Mouse (Mus musculus): ENCODE results near the gene Abcd3.

DNA sequence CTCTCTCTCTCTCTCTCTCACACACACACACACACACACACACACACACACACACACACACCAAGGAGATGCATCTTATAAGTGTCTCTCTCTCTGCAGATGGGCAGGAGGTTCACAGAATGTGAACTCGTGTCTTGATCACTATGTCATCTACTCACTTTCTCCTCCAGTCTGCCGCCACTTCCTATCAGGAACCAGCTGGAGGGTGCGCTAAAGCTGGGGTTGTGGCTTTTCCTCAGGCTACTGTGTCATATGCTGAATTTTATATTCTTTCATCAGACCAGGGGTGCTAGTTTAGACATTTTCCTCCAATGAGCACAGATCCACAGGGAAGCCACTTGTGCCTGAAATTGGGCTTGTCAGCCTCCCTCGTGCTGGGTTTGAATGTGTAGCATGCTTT, 85.4 kb downstream of the Abcd3 start:
- no peak for TF ChIP-seq POLR2A (IDR thresholded peaks at IDR 0.05; ENCODE audit: insufficient read length, low read depth)
- TF ChIP-seq MAX (IDR thresholded peaks at IDR 0.05; ENCODE audit: low read depth): no peak
- TF ChIP-seq POLR2AphosphoS2 (IDR thresholded peaks at IDR 0.05; ENCODE audit: insufficient read length, low read depth): no peak
- TF ChIP-seq MYOG (IDR thresholded peaks at IDR 0.05; ENCODE audit: control insufficient read depth in 1 of 3, insufficient read depth in 1 of 3, insufficient read length in 2 of 3, low read depth in 2 of 3): no peak
- no peak for TF ChIP-seq TCF12 (IDR thresholded peaks at IDR 0.05; ENCODE audit: insufficient read depth, poor library complexity, severe bottlenecking)

All from myocyte (in vitro differentiated cells).